Mouse (Mus musculus): ENCODE results near the gene Myo18b.

The Myo18b gene

GRCm38 (mm10) chr5:112671961-112672360, 224.2 kb downstream of the Myo18b start:
- DNase-seq (ENCODE audit: low spot score): no peak

DNA sequence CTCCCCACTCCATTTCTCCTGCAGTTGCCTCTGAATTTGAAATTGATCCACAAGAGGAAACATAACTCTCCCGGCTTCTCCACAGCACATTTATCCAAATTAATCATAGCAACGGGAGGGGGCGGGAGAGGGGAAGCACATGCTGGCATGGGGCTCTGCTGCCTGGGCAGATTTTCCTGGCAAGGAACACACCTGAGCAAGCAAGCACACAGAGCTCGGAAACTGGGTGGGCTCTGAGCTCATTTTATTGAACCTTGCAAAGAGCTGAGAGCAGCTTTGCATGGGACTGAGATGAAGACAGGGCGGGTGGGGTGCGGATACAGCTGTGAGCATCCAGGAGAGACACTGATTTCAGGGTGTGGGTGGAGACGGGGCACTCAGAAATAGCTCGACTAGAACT, 229.0 kb downstream of the Myo18b start:
- no peak for DNase-seq (ENCODE audit: low spot score)

DNA sequence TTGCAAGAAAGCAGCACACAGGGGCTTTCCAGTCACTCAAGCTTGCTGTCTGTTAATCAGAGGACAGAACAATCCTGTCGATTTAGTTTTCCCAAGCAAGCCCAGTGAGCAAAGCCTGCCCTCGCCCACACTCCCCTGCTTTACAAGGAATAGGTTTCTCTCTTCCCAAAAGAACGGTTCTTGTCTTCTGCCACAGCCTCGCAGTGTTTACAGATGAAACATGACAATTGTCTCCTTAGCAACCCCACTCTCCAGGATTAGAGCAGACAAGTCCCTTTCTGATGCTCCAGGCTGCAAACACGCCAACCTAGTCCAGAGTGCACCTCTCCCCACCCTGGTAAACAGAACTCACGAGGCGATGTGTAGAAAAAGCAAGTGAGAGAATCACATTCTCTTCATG, 230.5 kb downstream of the Myo18b start:
- no peak for DNase-seq (ENCODE audit: low spot score)

GRCm38 (mm10) chr5:112663701-112664100, 232.5 kb downstream of the Myo18b start:
- DNase-seq (ENCODE audit: low spot score): no peak

DNA sequence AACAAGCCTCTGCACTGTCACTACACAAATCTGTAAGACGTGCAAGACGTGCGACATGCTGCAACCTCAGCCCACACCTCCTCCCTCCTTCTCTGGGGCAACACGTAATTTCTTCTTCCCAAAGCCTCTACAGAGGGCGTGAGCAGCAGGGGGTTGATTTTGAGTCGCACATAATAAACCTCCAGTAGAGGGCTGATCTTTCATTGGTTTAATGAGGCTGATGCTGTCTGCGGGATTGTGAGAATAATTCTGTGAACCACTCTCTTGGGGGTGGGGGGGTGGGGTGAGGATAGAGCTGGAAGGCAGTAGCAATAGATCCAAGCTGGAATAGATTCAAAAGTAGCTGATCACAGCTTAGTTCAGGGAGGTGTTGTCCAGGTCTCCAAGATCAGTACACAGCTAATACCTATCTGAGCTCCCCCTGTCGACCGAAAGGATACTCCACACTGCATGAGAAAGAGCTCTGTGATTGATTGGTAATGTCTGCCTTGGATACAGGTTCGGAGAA, 235.2 kb downstream of the Myo18b start:
- DNase-seq (ENCODE audit: low spot score): no peak

GRCm38 (mm10) chr5:112659295-112659694, 236.9 kb downstream of the Myo18b start:
- DNase-seq (ENCODE audit: low spot score): no peak

DNA sequence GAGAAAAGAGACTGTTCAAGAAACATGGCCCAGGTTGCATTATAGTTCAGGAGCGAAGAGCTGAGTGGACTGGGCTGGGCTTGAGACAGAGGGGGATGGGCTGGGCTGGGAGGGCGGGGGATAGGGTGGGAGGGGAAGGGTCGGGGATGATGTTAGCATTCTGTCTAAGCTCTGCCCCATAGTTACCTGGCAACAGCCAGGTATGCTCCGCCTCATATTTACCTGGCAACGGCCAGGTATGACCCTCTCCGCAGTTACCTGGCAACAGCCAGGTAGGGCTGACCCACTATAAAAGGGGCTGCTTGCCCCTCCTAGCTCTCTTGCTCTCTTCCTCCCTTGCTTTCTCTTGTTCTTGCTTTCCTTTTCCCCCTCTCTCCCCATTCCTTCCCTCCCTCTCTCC, 239.4 kb downstream of the Myo18b start:
- no peak for DNase-seq (ENCODE audit: low spot score)

DNA sequence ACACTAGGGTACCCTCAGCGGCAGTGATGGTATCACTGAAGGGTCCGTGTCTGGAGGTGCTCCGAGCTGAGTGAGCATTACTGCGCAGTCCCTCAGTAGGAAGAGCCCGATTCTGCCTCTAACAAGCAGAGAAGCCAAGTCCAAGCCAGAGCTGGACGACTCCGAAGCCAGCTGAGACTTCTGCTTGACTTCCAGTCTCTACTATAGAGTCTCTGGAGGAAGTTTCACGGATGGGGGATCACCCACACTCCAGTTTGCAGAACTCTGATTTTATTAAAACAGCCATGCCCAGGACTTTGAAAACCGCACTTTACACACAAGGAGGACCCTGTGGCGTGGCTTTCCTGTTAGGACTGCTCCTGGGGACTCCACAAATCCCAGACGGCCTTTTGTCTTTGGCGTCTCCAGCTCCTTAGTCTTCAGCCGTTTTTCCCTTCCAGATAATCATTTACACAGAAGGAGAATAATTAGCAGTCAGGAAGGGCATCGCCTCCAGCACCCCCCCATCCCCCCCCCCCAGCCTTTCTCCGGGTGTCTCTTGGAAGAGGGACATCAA, 240.1 kb downstream of the Myo18b start:
- DNase-seq (ENCODE audit: low spot score): no peak

DNA sequence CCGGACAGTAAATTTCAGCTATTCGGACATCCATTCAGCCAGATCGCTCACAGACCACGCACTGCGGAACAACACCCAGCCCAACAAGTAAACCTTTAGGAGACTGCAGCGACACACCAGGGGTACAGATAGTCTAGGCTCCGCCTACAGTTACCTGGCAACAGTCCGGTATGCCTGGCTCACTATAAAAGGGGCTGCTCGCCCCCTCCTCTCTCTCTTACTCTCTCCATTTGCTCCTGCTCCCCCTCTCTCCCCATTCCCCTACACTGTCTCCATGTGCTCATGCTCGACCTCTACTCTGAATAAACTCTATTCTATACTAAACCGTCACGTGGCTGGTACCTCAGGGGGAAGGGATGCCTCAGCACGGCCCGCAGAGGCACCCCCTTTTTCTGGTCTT, 240.6 kb downstream of the Myo18b start:
- DNase-seq (ENCODE audit: low spot score): no peak

GRCm38 (mm10) chr5:112652036-112652435, 244.1 kb downstream of the Myo18b start:
- DNase-seq (ENCODE audit: low spot score): no peak

DNA sequence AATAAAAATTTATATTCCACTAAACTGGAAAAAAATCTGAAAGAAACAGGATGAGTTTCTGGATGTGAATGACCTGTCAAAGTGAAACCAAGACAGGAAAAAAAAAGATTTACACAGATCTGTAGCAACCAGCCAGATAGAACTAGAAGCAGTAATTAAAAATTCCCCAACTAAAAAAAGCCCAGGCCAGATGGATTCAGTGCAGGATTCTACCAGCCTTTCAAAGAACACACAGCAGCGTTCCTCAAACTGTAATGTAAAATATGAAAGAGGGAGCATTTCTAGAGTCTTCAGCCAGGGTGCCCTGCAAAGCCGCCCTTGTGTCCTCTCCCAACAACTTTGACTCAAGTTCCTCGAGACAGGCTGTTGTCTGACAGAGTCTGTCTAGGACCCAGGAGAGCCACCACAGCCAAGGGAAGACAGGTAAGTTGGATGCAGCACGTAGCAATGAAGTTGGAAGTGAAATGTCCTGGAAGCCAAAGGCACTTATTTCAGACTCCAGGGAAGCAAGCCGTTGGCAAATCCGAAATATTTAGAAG, 246.9 kb downstream of the Myo18b start:
- no peak for DNase-seq (ENCODE audit: low spot score)

DNA sequence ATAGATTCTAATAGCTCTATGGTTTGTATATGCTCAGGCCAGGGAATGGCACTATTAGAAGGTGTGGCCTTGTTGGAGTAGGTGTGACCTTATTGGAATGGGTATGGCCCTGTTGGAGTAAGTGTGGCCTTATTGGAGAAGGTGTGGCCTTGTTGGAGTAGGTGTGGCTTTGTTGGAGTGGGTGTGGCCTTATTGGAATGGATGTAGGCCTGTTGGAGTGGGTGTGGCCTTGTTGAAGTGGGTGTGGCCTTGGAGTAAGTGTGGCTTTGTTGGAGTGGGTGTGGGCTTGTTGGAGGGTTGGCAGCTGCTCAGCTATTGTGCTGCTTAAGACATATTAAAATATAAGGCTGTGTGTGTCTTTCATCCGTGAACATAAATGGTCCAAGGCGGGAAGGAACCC, 249.3 kb downstream of the Myo18b start:
- DNase-seq (ENCODE audit: low spot score): no peak

- DNase-seq (ENCODE audit: low spot score): no peak
Measured at GRCm38 (mm10) chr5:112645535-112645934, 250.6 kb downstream of the Myo18b start.

DNA sequence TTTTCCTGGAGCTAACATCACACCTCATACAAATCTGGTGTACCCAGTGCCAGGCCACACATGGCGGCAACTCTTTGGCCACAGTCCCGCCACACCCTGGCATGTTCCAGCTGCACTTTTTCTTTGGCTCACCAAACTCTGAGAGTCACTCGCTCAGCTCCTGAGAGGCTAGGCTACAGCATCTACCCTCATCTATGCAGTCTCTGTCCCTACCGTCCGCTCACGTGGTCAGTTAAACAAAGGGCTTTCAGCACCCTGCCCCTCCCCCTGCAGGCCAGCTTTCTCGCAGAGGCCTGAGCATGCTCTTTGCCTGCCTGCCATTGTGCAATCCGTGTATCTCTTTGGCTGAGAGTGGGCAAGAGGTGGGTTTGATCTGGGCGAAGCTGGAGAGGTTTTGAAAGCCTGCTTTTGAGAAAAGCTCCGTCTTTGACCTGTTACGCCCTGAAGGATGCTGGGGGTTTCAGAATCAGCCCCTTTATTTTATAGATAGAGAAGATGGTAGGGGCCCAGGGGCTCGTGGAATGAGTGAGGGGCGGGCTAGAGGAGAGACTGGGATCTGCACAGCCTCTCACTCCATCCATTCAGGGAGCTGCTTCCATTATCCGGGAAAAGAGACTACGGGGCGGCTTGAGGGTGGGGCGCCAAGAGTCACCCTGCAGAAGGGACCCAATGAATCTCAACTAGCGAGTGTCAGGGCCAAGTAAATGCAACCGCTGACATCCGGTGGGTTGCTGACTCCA, 252.5 kb downstream of the Myo18b start:
- DNase-seq (ENCODE audit: low spot score): no peak

GRCm38 (mm10) chr5:112642731-112643130, 253.4 kb downstream of the Myo18b start:
- peak; percentile 16 for DNase-seq (ENCODE audit: low spot score)

- DNase-seq (ENCODE audit: low spot score): no peak
Measured at GRCm38 (mm10) chr5:112641770-112642169, 254.4 kb downstream of the Myo18b start.

DNA sequence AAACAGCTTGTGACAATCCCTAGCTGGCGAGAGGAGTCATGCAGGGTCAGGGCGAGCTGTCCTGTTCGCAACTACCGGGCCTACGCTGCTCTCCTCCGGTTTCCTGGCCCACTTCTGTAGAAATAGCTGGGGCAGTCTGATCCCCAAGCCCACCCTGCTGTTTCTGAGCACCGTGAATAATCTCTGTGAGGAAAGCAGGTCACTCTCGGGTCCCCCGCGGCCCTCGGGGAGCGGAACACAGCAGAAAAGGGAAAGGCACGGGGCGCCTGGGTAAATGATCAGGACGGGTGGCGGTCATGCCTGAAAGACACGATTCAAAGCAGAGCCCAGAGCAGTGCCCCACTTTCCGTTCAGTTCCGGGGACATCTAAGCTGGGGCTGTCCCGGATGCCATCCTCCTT, 255.0 kb downstream of the Myo18b start:
- DNase-seq (ENCODE audit: low spot score): no peak

- no peak for DNase-seq (ENCODE audit: low spot score)
Measured at GRCm38 (mm10) chr5:112640651-112641050, 255.5 kb downstream of the Myo18b start.
